Mouse (Mus musculus) G1E (cell line): ENCODE measurements around the gene Grik4.

Source experiments
- CTCF ChIP-seq: IDR thresholded peaks from 2 replicates; pipeline ENCODE4 v1.5.1; 2012; ENCODE audit warnings: low read depth, low read length, inconsistent platforms, mixed read lengths
- GATA1 ChIP-seq: IDR thresholded peaks from 2 replicates; pipeline ENCODE4 v1.6.1; 2012; ENCODE audit warnings: borderline replicate concordance, low read length, inconsistent platforms, mixed read lengths
- GATA2 ChIP-seq: IDR thresholded peaks from 2 replicates; pipeline ENCODE4 v1.6.1; 2012; ENCODE audit warnings: low read depth, low read length, inconsistent platforms, borderline replicate concordance

DNA sequence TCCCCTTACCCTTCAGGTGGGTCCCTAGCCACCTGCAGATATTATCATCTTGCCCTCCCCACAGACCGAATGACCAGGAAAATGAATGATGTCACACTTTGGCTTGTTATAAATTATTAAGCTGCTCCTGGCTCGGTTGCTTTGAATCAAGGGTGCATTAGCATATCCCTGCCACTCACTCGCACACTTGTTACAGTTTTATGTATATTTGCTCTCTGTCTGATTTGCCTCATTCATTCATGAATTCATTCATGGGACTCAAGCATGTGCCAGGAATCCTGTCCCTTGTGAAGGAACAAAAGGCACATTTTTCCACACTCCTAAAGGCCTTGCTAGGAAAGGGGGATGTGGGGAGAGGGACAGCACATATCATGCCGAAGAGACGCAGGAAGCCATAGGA is 431.1 kb downstream of the Grik4 start:
- TF ChIP-seq CTCF (no peak), GATA1 (no peak), GATA2 (no peak)
